Mouse (Mus musculus): ENCODE measurements around the gene Rgl2.
"Not testable (repeated sequence)": the region's sequence is repeated elsewhere in the genome, so short reads cannot be mapped to it uniquely, and the experiment has no call there.

DNA sequence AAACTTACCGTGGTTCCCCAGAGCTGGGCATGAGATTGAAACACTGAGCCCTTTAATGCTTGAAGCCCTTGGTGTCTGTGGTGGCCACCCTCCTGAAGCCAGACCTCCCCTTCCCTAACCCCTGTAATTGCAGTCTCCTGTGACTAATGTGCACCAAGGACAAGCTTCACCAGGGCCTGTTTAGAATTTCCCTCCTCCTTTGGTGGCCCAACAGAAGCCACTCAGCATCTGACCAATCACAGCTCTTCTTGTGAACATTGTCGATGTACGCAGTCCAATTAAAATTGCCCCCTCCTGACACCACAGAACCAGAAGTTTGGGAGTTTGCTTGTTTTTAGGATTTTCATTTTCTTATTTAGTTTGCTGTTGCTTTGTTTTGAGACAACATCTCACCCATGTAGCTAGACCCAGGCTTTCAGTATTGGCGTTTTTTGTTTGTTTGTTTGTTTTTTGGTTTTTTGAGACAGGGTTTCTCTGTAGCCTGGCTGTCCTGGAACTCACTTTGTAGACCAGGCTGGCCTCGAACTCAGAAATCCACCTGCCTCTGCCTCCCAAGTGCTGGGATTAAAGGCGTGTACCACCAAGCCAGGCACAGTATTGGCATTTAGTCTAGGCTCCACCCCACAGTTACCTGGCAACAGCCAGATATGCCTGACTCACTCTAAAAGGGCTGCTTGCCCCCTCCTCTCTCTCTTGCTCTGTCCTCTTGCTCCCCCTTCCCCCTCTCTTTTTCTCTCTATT, 25.3 kb upstream of the Rgl2 start:
- TF ChIP-seq CTCF (IDR thresholded peaks at IDR 0.05; ENCODE audit: low read depth, low read length); POLR2A (IDR thresholded peaks at IDR 0.05; ENCODE audit: insufficient read depth, low read length); EP300 (IDR thresholded peaks at IDR 0.05; ENCODE audit: insufficient read depth, low read depth, low read length): not testable (repeated sequence)

Measured in ES-Bruce4 (cell line).